Mouse (Mus musculus): ENCODE data around the gene Sorl1.

- TF ChIP-seq ZNF384 (IDR thresholded peaks at IDR 0.05; ENCODE audit: low read depth, low read length) = no peak
- no peak for TF ChIP-seq HCFC1 (IDR thresholded peaks at IDR 0.05; ENCODE audit: borderline replicate concordance, insufficient read depth, low read length)
- no peak for TF ChIP-seq MAFK (IDR thresholded peaks at IDR 0.05; ENCODE audit: insufficient read depth, low read depth, low read length)
- TF ChIP-seq ZC3H11A (IDR thresholded peaks at IDR 0.05; ENCODE audit: borderline replicate concordance, low read depth, low read length) = peak; percentile 53; the same call in 1 of the 2 replicates
Measured at GRCm38 (mm10) chr9:41953486-41953885, 170.6 kb downstream of the Sorl1 start.
